Mouse (Mus musculus): ENCODE measurements at regions not wholly inside any gene's neighbourhood (a gene's known extent, or its start where the extent isn't known, plus 50 kb on each side); places are given as distances from the start of the nearest gene placed in this dataset.
A peak's percentile ranks its signal among the peaks of the same experiment; 100 is the strongest.

- Histone ChIP-seq H3K4me1 (replicated peaks; ENCODE audit: control insufficient read depth, insufficient read depth, low read length) (no peaks in the 10 kb centered on the region), H3K36me3 (ENCODE audit: control insufficient read depth, insufficient read depth) (no peaks in the 10 kb centered on the region), H3K27ac (ENCODE audit: low read depth, low read length) (no peak overlapping the region), H3K9ac (ENCODE audit: low read depth, low read length) (no peak overlapping the region), H3K4me2 (replicated peaks; ENCODE audit: low read depth) (no peak overlapping the region), H3K9me3 (ENCODE audit: control insufficient read depth) (no peaks in the 10 kb centered on the region), H3K27me3 (replicated peaks; ENCODE audit: control insufficient read depth, insufficient read depth, low read length) (no peaks in the 10 kb centered on the region), H3K4me3 (ENCODE audit: low read depth, low read length) (no peak overlapping the region)
- no peak for ATAC-seq
- TF ChIP-seq CTCF (IDR thresholded peaks at IDR 0.05; ENCODE audit: low read depth), result no peak
- WGBS, result 70% methylated on average over 4 of the region's 4 CpGs
Observed at GRCm38 (mm10) chr17:15291626-15292025, 85.0 kb downstream of the Dll1 start.

GRCm38 (mm10) chr17:15290326-15290725 is 86.3 kb downstream of the Dll1 start:
- no peaks in the 10 kb centered on the region for H3K9me3 ChIP-seq (ENCODE audit: control insufficient read depth)
- no peak overlapping the region for H3K27ac ChIP-seq (ENCODE audit: low read depth, low read length)
- no peak overlapping the region for H3K9ac ChIP-seq (ENCODE audit: low read depth, low read length)
- no peaks in the 10 kb centered on the region for H3K4me1 ChIP-seq (replicated peaks; ENCODE audit: control insufficient read depth, insufficient read depth, low read length)
- no peak for ATAC-seq
- no peaks in the 10 kb centered on the region for H3K36me3 ChIP-seq (ENCODE audit: control insufficient read depth, insufficient read depth)
- WGBS, result 75% methylated on average over 1 of the region's 1 CpGs
- no peak overlapping the region for H3K4me3 ChIP-seq (ENCODE audit: low read depth, low read length)
- H3K27me3 ChIP-seq (replicated peaks; ENCODE audit: control insufficient read depth, insufficient read depth, low read length), result no peaks in the 10 kb centered on the region
- no peak overlapping the region for H3K4me2 ChIP-seq (replicated peaks; ENCODE audit: low read depth)
- no peak for TF ChIP-seq CTCF (IDR thresholded peaks at IDR 0.05; ENCODE audit: low read depth)

DNA sequence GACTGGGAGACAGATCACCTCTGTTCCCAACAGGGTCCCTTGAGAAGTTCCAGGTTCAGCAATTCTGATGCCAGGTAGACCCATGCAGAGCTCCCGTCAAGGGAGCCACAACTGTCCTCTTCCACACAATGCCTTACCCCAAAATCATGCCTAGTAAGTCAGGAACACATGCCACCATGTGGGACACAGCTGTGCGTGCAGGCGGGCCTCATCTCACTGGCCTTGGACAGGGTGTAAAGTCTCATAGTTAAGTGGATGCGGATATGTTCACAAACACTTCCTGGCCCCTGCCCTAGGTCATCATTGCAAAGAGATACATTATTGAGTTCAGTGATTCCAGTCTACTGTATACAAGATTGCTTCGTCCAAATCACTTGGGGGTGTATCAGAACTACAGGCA is 87.6 kb downstream of the Dll1 start:
- Histone ChIP-seq H3K27me3 (replicated peaks; ENCODE audit: control insufficient read depth, insufficient read depth, low read length) (no peaks in the 10 kb centered on the region), H3K9me3 (ENCODE audit: control insufficient read depth) (no peaks in the 10 kb centered on the region), H3K9ac (ENCODE audit: low read depth, low read length) (0 out of 2 replicates have a peak overlapping the region, but pooled peaks have one; percentile 3), H3K36me3 (ENCODE audit: control insufficient read depth, insufficient read depth) (no peaks in the 10 kb centered on the region), H3K27ac (ENCODE audit: low read depth, low read length) (no peak overlapping the region; the same call in 1 of the 2 replicates), H3K4me1 (replicated peaks; ENCODE audit: control insufficient read depth, insufficient read depth, low read length) (no peaks in the 10 kb centered on the region), H3K4me2 (replicated peaks; ENCODE audit: low read depth) (no peak overlapping the region), H3K4me3 (ENCODE audit: low read depth, low read length) (no peak overlapping the region)
- ATAC-seq, result peak; percentile 69
- 43% methylated on average over 5 of the region's 5 CpGs for WGBS
- TF ChIP-seq CTCF (IDR thresholded peaks at IDR 0.05; ENCODE audit: low read depth), result peak; percentile 60

DNA sequence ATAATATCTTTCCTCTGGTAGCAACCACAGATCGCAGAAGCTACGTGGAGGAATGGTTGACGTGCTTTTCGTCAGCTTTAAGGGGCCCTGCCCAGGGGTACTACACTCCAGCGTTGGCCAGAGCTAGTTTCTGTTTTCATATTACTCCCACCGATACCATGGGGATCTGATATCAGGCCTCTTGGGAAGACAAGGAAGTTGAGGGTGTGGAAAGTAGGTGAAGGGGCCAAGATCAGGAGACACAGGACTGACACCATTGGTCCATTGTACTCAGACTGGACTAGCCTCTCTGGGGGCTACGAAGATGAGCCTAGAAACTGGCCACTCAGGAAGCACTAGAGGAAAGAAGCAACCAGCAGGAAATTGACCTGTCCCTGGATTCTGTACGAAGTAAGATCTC is 88.0 kb downstream of the Dll1 start:
- Histone ChIP-seq H3K9me3 (ENCODE audit: control insufficient read depth) (no peaks in the 10 kb centered on the region), H3K27ac (ENCODE audit: low read depth, low read length) (no peak overlapping the region), H3K36me3 (ENCODE audit: control insufficient read depth, insufficient read depth) (no peaks in the 10 kb centered on the region), H3K27me3 (replicated peaks; ENCODE audit: control insufficient read depth, insufficient read depth, low read length) (no peaks in the 10 kb centered on the region), H3K9ac (ENCODE audit: low read depth, low read length) (no peak overlapping the region), H3K4me2 (replicated peaks; ENCODE audit: low read depth) (no peak overlapping the region), H3K4me3 (ENCODE audit: low read depth, low read length) (no peak overlapping the region), H3K4me1 (replicated peaks; ENCODE audit: control insufficient read depth, insufficient read depth, low read length) (no peaks in the 10 kb centered on the region)
- no peak for TF ChIP-seq CTCF (IDR thresholded peaks at IDR 0.05; ENCODE audit: low read depth)
- WGBS, result 72% methylated on average over 8 of the region's 8 CpGs
- ATAC-seq, result peak; percentile 64

DNA sequence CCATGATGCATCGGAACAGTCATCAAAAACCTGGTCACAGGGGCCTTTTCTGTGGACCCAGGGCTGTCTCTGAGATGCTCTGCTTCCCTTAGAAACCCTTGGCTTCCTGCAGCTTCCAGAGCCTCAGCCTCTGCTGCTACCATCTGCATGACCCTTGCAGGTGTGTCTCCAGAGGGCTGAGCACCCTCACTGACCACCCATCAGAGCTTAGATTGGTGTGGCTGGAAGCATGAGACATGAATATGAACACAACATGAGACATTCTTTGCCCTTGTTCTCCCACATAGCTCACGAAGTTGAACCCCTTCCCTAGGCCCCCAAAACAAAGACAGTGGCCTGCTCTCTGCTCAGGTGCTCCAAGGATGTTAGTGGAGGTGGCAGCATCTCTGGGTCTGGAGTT is 90.1 kb downstream of the Dll1 start:
- Histone ChIP-seq H3K4me2 (replicated peaks; ENCODE audit: low read depth) (no peak overlapping the region), H3K4me3 (ENCODE audit: low read depth, low read length) (no peak overlapping the region), H3K4me1 (replicated peaks; ENCODE audit: control insufficient read depth, insufficient read depth, low read length) (no peaks in the 10 kb centered on the region), H3K27ac (ENCODE audit: low read depth, low read length) (no peak overlapping the region), H3K36me3 (ENCODE audit: control insufficient read depth, insufficient read depth) (no peaks in the 10 kb centered on the region), H3K9ac (ENCODE audit: low read depth, low read length) (no peak overlapping the region), H3K9me3 (ENCODE audit: control insufficient read depth) (no peaks in the 10 kb centered on the region), H3K27me3 (replicated peaks; ENCODE audit: control insufficient read depth, insufficient read depth, low read length) (no peaks in the 10 kb centered on the region)
- 90% methylated on average over 2 of the region's 2 CpGs for WGBS
- no peak for ATAC-seq
- no peak for TF ChIP-seq CTCF (IDR thresholded peaks at IDR 0.05; ENCODE audit: low read depth)

DNA sequence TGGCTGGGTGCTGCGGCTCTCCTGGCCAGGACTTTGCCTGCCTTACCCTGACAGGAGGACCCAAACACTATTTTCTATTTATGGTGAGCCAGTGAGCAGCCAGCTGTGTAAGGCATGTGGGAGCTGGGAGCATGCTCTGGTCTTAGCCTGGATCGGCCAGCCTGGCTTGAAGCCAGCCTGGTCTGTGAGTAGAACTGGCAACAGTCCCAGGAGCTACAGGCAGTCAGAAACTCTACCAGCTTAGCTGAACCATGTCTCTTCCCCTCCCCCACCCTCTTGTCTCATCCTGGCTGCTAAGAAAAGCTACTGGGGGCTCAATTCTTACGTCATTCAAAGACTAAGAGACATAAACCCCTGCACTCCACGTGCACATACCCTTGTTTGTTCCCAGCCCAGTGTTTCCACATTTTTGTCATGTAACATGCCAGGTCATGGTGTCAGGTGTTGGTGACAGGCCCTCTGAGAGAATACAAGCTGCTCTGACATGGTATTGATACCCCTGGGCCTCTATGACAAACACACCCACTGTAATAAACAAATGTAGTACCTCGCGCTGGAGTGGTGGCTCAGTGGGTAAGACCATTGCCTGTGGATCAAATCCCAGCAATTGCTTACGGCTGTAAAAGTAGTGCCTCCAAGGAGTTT is 91.2 kb downstream of the Dll1 start:
- H3K4me3 ChIP-seq (ENCODE audit: low read depth, low read length), result no peak overlapping the region
- no peak for ATAC-seq
- H3K4me1 ChIP-seq (replicated peaks; ENCODE audit: control insufficient read depth, insufficient read depth, low read length), result no peaks in the 10 kb centered on the region
- H3K27ac ChIP-seq (ENCODE audit: low read depth, low read length), result no peak overlapping the region
- no peaks in the 10 kb centered on the region for H3K27me3 ChIP-seq (replicated peaks; ENCODE audit: control insufficient read depth, insufficient read depth, low read length)
- H3K4me2 ChIP-seq (replicated peaks; ENCODE audit: low read depth), result no peak overlapping the region
- WGBS, result 62% methylated on average over 7 of the region's 7 CpGs
- H3K9me3 ChIP-seq (ENCODE audit: control insufficient read depth), result no peaks in the 10 kb centered on the region
- H3K9ac ChIP-seq (ENCODE audit: low read depth, low read length), result no peak overlapping the region
- no peak for TF ChIP-seq CTCF (IDR thresholded peaks at IDR 0.05; ENCODE audit: low read depth)
- H3K36me3 ChIP-seq (ENCODE audit: control insufficient read depth, insufficient read depth), result no peaks in the 10 kb centered on the region

DNA sequence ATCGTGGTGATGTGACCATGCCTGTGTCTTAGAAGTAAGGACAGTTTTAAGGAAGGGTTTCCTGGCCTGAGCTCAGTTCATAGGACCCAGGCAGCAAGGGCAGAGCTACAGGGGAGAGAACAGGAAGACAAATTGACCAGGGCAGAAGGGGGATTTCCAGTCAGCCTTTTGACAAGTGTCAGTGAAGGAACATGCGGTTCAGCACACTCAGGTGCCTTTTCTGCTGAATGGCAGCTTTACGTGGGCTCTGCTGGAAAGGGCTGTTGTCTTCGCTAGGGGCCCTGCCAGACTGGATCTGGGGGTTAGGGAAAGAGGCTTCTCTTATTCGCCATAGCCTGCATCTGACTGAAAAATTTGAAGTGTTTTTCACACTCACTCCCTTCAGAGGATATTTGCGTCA is 106.8 kb downstream of the Dll1 start:
- H3K4me1 ChIP-seq (replicated peaks; ENCODE audit: control insufficient read depth, insufficient read depth, low read length), result no peaks in the 10 kb centered on the region; the same call in 1 of the 2 replicates
- no peak overlapping the region for H3K9ac ChIP-seq (ENCODE audit: low read depth, low read length)
- H3K27ac ChIP-seq (ENCODE audit: low read depth, low read length), result no peak overlapping the region
- ATAC-seq, result no peak
- no peak overlapping the region for H3K4me3 ChIP-seq (ENCODE audit: low read depth, low read length)
- no peaks in the 10 kb centered on the region for H3K27me3 ChIP-seq (replicated peaks; ENCODE audit: control insufficient read depth, insufficient read depth, low read length)
- no peak for TF ChIP-seq CTCF (IDR thresholded peaks at IDR 0.05; ENCODE audit: low read depth)
- 72% methylated on average over 6 of the region's 6 CpGs for WGBS
- H3K4me2 ChIP-seq (replicated peaks; ENCODE audit: low read depth), result no peak overlapping the region
- no peaks in the 10 kb centered on the region for H3K36me3 ChIP-seq (ENCODE audit: control insufficient read depth, insufficient read depth)
- no peaks in the 10 kb centered on the region for H3K9me3 ChIP-seq (ENCODE audit: control insufficient read depth)
